Mouse (Mus musculus) cortical plate, adult 2 months (tissue): ENCODE data around the gene Syn2.

ENCODE experiments used
- CTCF ChIP-seq: fragments of 200-500 bp; IDR thresholded peaks from 2 replicates; pipeline ENCODE4 v1.5.1; 2011; ENCODE audit warnings: mild to moderate bottlenecking, control low read depth, low read length; ENCODE audit not compliant: insufficient read depth; ENCODE audit errors: extremely low read depth
- POLR2A ChIP-seq: fragments of 200-500 bp; IDR thresholded peaks from 2 replicates; pipeline ENCODE4 v1.6.1; 2011; ENCODE audit warnings: mild to moderate bottlenecking, low read length, control low read depth; ENCODE audit not compliant: insufficient read depth; ENCODE audit errors: extremely low read depth

DNA sequence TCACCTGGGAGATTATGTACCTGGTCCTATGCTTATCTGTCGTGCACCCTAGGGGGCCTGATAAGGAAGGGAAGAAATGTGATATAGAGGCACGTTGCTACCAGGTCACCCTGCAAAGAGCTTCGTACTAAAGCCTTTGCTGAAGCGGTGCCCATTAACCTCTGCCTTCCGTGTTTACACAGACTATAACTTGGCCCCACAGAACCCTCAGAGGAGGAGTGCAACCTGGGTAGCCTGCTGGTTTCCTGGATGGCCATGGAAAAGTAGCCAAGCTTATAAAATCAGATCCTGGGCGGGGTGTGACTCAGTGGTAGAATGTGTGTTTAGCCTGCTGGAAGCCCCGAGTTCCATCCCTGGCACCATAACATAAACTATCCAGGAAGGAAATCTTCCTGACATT, 179.2 kb downstream of the Syn2 start:
- no peak for TF ChIP-seq CTCF
- TF ChIP-seq POLR2A = no peak
